Mouse (Mus musculus): Measurements from ENCODE around the gene Matn4. TPM values are rescaled to one million over a fixed set of nuclear protein-coding genes. Genes with fewer than 3 reads are reported as not detected.

Matn4 gene
- total RNA-seq, 2 experiments from 2014 or later: 8.4 to 8.5 TPM

DNA sequence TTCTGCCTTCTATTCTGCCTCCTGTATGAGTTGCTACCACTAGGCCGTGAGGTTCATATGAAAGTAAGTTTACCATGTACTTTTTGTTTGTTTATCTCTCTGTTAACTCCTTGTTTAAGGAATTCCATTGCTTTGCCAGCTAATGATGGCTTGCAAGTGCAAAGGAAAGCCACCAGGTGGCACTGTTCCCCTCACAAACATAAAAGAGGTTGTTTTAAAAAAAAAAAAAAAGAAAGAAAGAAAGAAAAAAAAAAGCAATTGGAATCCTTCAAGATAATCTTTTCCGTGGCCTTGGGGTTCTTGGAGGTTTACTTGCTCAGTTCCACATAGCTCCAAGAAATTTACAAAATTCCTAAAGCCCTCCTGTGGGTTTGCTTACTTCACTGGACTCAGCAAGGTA is 12.2 kb upstream of the Matn4 start:
- peak in 1 of 2 experiments; percentile 28 for DNase-seq (ENCODE audit: low spot score in 2 of 2)

DNA sequence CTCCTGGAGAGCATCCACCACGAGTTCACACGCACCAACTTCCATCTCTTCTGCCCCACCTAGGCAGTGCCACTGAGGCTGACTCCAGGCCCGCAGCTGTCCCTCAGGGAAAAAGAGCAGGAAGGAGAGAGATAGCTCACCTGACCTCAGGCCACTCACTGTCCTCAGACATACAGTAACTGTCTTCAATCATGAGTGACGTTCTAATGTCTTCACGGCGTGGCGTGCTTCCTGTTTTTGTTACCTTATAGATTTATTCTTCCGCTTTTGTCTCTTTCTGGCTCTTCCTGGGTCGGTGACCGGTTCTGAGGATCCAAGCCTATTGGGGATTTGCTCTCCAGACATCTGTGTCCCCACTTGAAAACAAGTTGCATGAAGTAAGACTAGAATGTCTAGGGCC is 9.6 kb upstream of the Matn4 start:
- DNase-seq (ENCODE audit: low spot score in 2 of 2): no peak

DNA sequence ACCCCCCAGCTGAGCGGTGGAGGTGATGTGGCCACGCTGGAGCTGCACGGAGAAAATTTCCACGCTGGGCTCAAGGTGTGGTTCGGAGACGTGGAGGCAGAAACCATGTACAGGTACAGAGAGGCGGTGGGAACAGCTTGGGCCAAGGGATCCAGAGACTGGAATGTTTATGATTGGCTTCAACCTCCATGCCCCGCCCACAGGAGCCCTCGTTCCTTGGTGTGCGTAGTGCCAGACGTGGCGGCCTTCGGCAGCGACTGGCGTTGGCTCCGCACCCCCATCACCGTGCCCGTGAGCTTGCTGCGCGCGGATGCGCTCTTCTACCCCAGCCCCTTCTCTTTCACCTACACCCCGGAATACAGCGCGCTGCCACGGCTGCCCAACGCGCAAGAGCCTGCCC is 9.2 kb upstream of the Matn4 start:
- DNase-seq (ENCODE audit: low spot score in 2 of 2): no peak

DNA sequence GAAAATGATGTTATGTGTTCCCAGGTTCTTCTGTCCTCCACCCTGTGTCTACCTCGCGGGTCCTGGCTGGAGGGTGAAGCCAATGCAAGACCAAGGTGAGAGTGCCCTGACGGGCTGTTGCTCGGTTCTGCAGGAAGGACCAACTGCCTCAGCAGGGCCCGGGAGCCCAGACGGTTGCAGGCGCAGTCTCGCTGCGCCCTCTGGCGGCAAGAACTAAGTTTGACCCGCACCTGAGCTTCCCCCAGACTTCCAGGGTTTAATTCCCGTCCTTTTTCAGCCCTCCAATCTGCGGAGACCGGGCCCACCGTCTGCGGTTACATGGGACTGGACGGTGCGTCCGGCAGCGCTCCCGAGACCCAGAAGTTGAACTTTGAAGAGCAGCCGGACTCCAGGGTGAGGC is 2.7 kb upstream of the Matn4 start:
- peak; percentile 72 to 73 for DNase-seq (ENCODE audit: low spot score in 2 of 2)

DNA sequence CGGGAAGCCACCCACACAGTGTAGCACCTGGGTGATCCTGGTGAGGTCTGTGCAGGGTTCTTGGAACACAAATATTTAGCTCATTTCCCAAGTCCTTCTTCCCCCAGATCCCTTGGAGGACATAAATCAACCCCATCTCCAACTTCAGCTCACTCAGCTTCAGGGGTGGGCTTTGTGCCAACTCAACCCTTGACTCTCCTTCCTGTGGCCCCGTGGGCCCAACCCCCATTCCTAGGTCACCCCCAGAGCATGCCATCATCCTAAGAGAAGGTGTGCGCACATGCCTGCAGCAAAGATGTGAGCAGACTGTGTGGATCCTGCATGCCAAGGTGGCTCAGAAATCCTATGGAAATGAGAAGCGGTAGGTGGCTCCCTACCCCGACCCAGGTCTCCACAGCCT is 559 bp upstream of the Matn4 start:
- no peak for DNase-seq (ENCODE audit: low spot score in 2 of 2)

DNA sequence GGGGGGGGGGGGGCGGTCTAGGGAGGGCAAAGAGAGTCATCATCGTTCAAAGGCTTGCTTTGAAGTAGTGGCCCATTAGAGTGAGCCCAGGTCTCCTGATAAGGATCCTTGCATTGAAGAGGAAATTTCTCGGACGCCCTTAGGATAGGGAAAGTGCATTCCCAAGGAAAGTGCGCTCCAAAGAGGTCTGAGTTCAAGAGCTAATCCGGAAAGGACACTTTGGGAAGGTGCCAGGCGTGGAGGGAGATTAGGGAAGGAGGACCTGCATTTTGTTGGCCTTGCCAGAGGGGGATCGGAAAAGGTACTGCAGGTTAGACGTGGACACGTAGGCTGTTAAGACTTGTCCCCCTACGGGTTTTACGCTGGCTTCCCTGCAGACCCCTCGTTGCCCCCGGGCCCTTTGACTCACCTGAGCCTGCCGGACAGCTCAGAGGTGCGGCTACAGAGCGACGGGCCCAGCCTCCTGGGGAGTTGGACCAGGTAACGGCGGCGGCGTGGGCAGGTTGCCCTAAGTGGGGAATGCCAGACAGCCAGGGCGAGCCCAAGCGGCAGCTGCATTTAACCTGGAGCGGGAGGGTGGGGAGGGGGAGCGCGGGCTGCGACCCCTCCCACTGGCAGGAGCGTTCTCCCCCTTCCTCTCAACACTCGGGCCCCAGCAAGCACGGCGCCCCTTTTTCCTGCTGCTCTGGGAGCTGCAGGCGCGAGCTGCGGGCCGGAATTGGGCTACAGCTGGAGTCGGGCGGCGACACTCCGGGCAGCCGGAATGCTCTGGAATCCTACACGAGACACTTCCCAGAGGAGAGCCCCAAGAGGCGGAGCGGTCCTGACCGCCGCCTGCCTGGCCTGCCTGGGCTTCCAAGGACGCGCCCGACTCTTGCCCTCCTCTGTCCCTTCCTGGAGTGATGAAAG is 624 bp downstream of the Matn4 start:
- DNase-seq (ENCODE audit: low spot score in 2 of 2): peak in 1 of 2 experiments; percentile 4

DNA sequence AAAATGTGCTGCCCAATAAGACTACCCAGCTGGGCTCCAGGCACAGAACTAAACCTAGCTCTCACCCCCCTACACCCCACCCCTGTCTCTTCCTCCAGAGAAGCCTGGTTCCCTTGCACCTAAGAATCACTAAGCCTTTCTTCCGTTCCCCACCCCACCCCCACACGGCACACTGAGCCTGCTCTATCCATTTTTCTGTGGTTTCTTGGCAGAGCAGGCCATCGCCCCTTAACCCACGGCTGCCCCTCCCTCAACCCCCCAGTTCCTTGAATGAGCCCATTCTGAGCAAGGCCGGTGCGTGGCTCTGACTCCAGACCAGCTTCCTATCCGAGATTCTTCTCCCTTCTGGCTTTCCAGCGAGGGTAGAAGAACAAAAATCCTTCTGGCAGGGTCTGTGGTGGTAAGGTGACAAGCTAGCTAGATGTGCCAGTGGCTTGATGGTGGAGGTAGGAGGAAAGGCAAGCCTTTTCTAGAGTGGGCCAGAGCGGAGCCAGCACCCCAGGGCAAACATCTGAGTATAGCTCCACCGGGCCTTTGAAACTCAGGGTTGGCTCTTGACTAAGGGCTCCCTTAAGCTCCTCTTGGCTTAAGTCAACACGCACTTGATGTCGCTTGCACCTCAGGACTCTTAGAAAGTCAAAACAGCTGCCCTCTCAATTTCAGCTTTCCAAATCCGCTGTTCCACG is 1.4 kb downstream of the Matn4 start:
- DNase-seq (ENCODE audit: low spot score in 2 of 2): no peak

DNA sequence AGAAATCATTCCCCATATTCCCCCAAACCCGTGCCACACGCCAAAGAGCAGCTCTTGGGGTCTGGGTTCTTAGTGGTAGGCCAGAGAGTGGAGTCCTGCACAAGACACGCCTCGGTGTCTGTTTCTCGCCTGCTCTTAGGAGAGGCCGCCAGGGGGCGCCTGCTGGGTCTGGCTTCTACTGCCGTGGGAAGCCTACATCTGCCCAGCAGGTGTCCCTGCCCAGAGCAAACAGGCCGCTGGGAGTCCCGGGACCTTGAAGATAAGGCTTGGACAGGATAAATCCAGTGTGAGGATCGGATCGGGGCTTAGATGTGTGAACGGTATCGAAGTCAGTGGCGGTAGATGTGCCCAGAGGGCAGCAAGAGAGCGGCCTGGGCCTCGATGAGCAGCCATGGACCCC is 2.1 kb downstream of the Matn4 start, which contains the start of gene Rbpjl:
Rbpjl (plus strand) TSS at position 236 of the 400 bp plus-strand sequence.
- peak; percentile 59 to 74 for DNase-seq (ENCODE audit: low spot score in 2 of 2)

DNA sequence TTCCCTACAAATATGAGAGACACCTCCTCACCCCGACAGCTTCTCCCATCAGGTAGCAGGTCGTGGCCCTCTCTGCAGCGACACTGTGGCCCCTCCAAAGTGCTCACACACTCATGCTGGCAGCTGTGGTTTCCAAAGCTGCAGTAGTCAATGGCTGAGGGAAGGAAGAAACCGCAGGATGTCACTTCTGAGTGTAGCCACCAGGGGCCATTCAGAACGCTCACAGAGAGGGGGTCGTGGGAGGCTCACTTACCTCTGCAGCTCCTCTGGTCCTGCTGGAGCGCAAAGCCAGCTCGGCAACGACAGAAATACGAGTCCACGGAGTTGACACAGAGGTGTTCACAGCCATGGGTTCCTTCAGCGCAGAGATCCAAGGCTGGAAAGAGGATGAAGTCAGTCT is 8.0 kb downstream of the Matn4 start:
- no peak for DNase-seq (ENCODE audit: low spot score in 2 of 2)

DNA sequence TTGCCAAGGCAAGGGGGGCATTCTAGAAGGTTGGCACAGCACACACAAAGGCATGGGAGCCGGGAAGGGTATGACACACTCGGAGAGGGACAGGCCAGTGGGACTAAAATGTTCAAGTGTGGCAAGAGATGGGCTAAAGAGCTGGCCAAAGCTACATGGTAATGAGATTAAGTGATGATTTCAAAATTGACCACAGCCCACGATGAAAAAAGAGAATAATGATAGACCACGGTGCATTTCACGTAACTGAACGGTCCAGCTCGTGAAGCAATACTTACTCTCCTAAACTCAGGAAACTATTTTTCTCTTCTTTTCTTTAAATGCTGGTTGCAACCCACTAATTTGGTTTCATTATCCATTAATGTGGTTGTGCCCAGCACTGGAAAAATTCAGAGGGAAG is 8.9 kb downstream of the Matn4 start:
- no peak for DNase-seq (ENCODE audit: low spot score in 2 of 2)

DNA sequence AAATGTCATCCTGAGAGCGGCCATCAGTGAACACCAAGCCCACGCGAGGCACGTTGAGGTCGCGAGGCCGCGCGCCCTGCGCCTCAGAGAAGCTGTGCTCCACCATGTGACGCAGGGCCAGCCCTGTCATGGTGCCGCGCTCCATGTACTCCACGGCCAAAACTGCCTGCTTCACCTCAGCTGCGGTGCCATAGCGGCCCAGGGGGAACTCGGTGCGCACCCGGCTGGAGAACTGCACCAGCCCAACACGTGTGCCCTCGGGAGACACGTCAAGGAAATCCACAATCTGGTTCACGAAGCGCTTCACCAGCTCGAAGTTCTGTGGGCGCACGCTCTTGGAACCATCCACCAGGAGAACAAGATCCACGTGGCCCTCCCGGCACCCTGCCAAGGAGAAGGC is 11.8 kb downstream of the Matn4 start:
- DNase-seq (ENCODE audit: low spot score in 2 of 2): no peak

DNA sequence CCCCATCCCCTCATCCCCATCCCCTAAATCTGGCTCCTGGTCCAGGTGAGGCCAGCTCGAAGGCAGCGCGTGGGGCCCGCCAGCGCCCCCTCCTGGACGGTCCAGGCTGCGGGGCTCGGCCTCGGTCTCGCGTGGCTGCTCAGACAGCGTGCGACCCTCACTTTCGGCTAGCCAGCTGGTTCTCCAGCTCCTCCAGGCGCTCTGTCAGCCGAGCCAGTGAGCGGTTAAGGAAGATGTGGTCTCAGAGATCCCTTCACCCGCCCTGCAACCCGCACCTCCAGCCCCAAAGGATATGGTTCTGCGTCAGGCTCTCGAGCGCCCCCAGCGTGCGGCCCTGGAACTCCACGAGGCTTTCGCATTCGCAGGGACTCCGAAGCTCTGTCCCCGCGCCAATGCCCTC is 15.5 kb downstream of the Matn4 start:
- DNase-seq (ENCODE audit: low spot score in 2 of 2): peak; percentile 88 to 92

DNA sequence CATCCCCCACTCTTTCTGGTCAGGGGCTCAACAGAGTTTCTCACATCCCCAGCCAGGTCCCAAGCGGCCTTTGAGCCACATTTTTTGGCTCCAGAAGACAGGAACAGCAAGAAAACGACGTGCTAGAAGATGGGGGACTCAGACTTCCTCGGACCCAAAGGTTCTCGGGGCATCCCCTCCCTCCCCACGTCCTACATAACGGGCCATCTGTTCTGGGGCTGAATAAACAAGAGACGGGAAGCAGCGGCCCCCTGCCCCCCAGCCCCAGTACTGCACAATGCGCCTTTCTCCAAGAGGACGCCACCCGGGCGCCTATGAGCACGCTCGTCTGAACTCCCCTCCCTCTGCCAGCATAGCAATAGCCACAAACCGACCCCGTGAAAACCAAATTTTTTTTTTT is 15.9 kb downstream of the Matn4 start, which contains the start of gene Slpi:
Slpi (minus strand) TSS at position 76 of the 400 bp plus-strand sequence.
- DNase-seq (ENCODE audit: low spot score in 2 of 2): peak in 1 of 2 experiments; percentile 22

DNA sequence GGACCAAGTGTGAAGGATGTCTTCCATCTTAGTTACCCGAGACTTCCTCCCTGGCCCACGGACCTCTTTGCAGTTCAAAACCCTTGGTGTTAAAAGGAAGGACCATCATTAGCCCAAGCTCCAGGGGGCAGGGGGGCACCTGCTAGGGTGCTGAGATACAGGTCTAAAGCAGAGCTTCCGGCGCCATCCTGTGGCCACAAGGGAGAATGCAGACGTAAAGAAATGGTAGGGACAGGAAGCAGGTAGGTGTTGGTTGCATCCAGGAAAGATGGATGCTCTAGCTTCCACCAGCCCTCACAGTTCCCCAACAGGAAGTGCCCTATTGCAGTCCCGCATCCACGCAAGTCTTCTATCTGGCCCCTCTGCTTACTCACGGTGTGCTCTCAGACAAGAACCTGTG is 18.0 kb downstream of the Matn4 start:
- DNase-seq (ENCODE audit: low spot score in 2 of 2): peak; percentile 66 to 68

DNA sequence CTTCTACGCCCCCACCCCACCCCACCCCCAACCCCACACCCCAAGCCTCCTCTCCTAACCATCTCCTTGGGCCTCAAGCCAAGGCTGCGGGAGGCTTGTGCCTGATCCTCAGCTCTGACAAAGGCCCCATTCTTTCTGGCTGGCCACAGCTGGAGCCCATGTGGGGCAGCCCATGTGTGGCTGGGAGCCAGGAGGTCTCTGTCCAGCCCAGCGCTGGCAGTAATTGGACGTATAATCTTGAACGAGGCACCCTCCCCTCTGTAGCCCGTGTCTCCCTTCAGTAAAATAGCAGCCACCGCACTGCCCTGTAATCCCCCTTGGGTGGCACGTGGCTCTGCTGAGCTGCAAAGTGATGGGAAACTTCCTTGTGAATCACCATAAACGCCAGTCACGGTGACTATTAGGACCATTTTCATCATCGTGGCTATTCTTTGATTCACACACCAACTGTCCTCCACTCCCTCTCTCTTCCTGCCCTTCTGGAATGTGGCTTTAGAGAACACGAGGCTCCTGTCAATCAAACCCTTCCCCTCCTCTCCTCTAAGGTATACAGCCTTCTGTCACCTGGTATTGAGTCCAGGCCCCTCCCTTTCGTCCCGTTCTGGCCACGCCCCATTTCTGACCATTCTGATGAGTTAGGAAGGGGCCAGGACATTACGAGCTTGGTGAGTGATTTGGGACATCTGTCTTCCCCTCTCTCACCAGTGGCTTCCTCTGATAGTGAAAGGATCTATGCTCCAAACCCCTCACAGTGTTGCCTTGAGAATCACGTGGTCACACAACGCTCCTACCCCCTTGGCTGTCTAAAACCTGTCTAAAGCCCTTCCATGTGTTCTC is 18.8 kb downstream of the Matn4 start:
- DNase-seq (ENCODE audit: low spot score in 2 of 2): peak in 1 of 2 experiments; percentile 29

DNA sequence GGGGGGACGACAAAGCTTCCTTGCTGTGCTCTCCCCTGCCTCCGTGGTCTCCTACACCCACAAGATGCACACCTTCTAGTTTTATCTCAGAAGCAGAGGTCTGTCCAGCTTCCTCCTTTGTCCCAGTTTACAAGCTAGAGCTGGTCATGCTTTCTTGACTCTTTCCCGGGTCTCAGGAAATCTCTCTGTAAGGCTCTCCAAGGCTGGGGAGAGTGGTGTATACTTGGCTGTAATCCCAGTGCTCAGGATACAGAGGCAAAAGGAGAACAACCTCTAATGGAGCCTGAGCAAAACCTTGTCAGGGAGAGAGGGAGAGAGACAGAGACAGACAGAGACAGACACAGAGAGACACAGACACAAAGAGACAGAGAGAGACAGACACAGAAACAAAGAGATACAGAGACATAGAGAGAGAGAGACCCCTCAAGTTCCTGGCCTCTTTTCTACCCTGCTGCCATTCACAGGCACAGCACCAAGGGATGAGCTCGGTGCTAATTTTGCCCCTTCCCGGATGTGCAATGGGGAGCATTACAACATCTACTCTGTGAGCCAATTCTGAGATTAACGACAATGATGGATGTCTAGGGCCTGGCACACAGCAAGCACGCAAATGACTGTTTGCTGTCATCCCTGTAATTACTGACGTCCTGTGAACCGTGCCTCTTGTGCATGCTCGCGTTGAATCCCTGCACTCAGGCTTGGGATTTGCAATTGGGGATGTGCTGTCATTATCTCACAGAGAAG is 21.1 kb downstream of the Matn4 start:
- no peak for DNase-seq (ENCODE audit: low spot score in 2 of 2)

DNA sequence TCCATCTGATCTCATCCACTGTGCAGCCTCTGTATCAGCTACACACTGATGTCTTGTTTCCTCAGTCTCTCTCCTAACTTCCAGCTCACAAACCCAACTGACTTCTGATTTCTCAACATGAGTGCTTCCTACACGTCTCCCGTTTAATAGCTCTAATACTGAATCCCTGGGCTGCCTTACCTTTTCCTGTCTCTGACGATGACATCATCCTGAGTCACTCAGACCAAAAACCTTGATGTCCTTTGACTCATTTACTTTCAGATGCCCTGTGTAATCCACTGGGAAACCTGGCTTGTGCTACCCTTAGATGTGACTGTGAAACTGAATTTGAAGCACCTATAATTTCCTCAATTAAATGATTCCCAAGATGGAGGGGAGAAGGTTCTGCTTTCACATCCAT is 22.0 kb downstream of the Matn4 start:
- DNase-seq (ENCODE audit: low spot score in 2 of 2): no peak

DNA sequence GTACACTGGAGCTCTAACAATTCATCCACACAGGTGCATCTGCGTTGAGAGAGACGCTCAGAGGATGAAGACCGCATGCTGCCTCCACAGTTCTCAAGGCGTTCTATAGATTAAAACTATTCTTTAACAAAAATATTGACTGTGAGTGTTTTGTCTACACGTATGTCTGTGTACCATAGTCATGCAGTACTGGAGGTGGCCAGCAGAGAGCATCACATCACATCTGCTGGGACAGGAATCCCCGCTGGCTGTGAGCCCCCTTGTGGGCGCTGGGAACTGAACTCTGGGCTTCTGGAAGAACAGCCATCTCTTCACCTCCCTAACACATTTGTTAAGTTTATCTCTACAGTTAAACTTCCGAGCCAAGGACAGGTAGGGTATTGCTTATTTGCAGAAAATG is 23.2 kb downstream of the Matn4 start:
- DNase-seq (ENCODE audit: low spot score in 2 of 2): no peak

DNA sequence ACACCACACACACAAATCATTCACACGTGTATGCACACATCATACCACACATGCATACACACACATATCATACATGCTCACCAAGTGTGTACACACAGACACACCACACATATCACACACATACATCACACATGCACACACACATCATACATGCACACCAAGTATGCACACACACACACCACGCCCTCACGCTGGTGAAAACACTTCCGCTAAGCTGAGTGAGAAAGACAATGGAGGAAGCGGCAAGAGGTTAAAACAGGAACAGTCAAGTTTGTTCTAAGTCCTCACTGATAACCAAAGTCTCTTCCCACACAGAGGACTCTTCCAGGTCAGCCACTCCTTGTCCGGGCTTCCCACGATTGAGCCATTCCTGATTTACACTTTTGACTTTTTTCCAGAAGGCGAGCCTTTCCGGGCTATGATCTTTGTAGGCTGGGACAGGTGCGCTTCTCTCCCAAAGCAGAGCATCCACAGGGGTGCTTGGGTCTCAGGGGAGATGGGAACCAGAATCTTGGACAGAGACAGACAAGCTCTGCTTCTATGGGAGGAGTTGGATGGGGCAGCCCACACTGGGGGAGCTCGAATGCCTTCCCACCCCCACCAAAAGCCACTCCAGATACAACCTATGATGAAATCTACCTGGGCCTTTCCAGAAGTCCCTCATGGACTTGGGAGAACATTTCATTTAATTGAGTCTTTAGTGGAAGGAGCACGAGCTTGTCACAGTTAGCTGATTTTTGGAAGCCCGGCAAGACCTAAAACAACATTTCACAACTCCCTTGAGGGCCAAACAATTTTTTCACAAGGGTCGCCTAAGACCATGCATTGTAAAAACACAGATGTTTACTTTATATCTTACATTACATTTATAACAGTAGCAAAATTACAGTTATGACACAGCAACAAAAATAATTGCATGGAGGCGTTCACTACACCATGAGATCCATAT is 27.2 kb downstream of the Matn4 start:
- DNase-seq (ENCODE audit: low spot score in 2 of 2): no peak

DNA sequence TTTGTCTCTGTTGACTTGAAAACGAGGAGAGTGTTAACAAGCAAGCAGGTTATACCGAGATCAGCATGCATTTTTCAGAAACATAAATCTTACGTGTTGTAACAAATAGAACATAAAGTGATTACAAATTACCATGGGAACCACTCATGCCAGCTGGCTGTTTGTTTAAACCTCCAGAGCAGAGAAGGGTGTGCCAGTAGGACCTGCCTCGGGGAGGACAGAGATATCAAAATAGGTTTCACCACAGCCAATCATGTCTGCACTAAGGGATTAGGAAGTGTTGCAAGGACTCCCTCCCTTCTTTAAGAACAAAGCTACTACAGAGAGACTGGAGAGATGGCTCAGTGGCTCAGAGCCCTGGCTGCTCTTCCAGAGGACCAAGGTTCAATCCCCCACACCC is 31.8 kb downstream of the Matn4 start:
- DNase-seq (ENCODE audit: low spot score in 2 of 2): no peak
